Mouse (Mus musculus): Measurements from ENCODE around the gene Bbox1. TPM values are rescaled to one million over a fixed set of nuclear protein-coding genes. Genes with fewer than 3 reads are reported as not detected.

Bbox1 gene
- polyA plus RNA-seq, 1 experiment from 2014 or later: 0.46 TPM

DNA sequence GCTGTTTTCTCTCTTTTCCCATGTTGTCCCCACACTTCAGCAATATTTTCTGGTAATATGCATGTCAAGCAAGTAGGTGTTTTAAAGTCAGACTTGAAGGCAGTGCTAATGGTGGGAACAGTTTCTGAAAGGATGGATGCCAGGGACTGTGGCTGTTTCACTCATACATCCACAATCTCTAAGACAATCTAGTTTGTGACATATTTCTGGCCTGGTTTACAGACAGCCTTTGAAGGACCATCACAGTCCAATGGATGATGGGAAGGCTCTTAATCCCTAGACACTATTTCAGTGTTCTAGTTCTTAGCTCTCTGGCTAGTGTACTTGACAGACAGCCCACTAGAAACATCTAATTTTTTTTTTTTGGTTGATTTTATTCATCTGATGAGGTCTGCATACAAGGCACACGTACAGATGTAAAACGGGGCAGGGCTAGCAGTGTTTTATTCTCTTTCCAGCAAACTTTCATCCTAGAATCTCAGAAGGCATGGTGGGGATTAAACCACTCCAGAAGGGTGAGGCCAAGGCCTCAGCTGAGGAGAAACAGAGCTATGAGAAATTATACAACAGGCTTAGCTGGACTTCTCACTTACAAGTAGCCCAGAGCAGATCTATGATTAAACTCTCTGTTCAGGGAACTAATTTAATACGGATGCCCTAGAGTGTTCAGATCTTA is 28.4 kb downstream of the Bbox1 start:
- Histone ChIP-seq H3K4me1 (ENCODE audit: control insufficient read depth, insufficient read depth, low read length) (no peaks in the 10 kb centered on the region; the same call in none of the 2 replicates), H3K4me2 (ENCODE audit: low read depth, low read length) (no peak overlapping the region), H3K9ac (ENCODE audit: low read length) (no peak overlapping the region), H3K9me3 (replicated peaks; ENCODE audit: control insufficient read depth, low read length) (no peaks in the 10 kb centered on the region), H3K27ac (ENCODE audit: low read length) (peak overlapping the region; percentile 71), H3K4me3 (replicated peaks; ENCODE audit: low read length) (no peak overlapping the region), H3K36me3 (ENCODE audit: control insufficient read depth, insufficient read depth, low read length) (no peaks in the 10 kb centered on the region), H3K27me3 (ENCODE audit: control insufficient read depth, insufficient read depth, low read length) (no peaks in the 10 kb centered on the region)
- peak; percentile 75 for ATAC-seq (ENCODE audit: insufficient read depth, low FRiP score)
- WGBS: 51% methylated on average over 3 of the region's 3 CpGs

DNA sequence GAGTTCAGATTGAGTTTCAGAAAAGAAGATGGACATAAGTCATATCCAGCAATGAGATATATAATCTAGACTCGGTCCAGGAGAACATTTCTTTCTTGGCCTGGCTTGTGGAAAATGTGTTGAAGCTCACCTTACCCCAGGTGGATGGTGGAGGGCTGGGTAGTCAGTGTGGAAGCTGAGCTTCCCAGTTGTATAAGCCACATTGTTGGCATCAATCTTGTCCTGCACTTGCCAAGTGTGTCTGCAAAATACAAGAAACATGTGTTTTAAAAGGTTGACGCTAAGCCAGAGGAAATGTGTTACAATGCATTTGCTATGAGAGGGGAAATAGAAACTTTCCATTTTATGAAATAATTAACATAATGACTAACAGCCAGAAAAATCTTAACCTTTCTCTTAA is 38.9 kb downstream of the Bbox1 start:
- Histone ChIP-seq H3K9ac (ENCODE audit: low read length) (no peak overlapping the region), H3K4me2 (ENCODE audit: low read depth, low read length) (no peak overlapping the region), H3K4me1 (ENCODE audit: control insufficient read depth, insufficient read depth, low read length) (no peaks in the 10 kb centered on the region), H3K27me3 (ENCODE audit: control insufficient read depth, insufficient read depth, low read length) (no peaks in the 10 kb centered on the region), H3K4me3 (replicated peaks; ENCODE audit: low read length) (no peak overlapping the region), H3K27ac (ENCODE audit: low read length) (no peak overlapping the region), H3K36me3 (ENCODE audit: control insufficient read depth, insufficient read depth, low read length) (no peaks in the 10 kb centered on the region), H3K9me3 (replicated peaks; ENCODE audit: control insufficient read depth, low read length) (no peaks in the 10 kb centered on the region)
- ATAC-seq (ENCODE audit: insufficient read depth, low FRiP score): no peak
- WGBS: 49% methylated on average over 2 of the region's 2 CpGs

- WGBS: 39% methylated on average over 2 of the region's 2 CpGs
- Histone ChIP-seq H3K27me3 (ENCODE audit: control insufficient read depth, insufficient read depth, low read length) (no peaks in the 10 kb centered on the region), H3K4me2 (ENCODE audit: low read depth, low read length) (no peak overlapping the region), H3K4me3 (replicated peaks; ENCODE audit: low read length) (no peak overlapping the region), H3K9ac (ENCODE audit: low read length) (no peak overlapping the region), H3K4me1 (ENCODE audit: control insufficient read depth, insufficient read depth, low read length) (no peaks in the 10 kb centered on the region), H3K9me3 (replicated peaks; ENCODE audit: control insufficient read depth, low read length) (no peaks in the 10 kb centered on the region), H3K27ac (ENCODE audit: low read length) (peak overlapping the region; percentile 70; the same call in 1 of the 2 replicates), H3K36me3 (ENCODE audit: control insufficient read depth, insufficient read depth, low read length) (no peaks in the 10 kb centered on the region)
- peak; percentile 76; the same call in 1 of the 2 replicates for ATAC-seq (ENCODE audit: insufficient read depth, low FRiP score)
Measured at GRCm38 (mm10) chr2:110274160-110274559, 40.2 kb downstream of the Bbox1 start.

GRCm38 (mm10) chr2:110269281-110269680 is 45.1 kb downstream of the Bbox1 start:
- H3K27me3 ChIP-seq (ENCODE audit: control insufficient read depth, insufficient read depth, low read length): no peaks in the 10 kb centered on the region
- H3K36me3 ChIP-seq (ENCODE audit: control insufficient read depth, insufficient read depth, low read length): no peaks in the 10 kb centered on the region
- no peaks in the 10 kb centered on the region for H3K4me1 ChIP-seq (ENCODE audit: control insufficient read depth, insufficient read depth, low read length)
- no peak overlapping the region for H3K9ac ChIP-seq (ENCODE audit: low read length)
- WGBS: 48% methylated on average over 3 of the region's 3 CpGs
- no peak overlapping the region for H3K27ac ChIP-seq (ENCODE audit: low read length)
- no peak overlapping the region for H3K4me3 ChIP-seq (replicated peaks; ENCODE audit: low read length)
- H3K4me2 ChIP-seq (ENCODE audit: low read depth, low read length): no peak overlapping the region
- ATAC-seq (ENCODE audit: insufficient read depth, low FRiP score): no peak
- H3K9me3 ChIP-seq (replicated peaks; ENCODE audit: control insufficient read depth, low read length): no peaks in the 10 kb centered on the region

DNA sequence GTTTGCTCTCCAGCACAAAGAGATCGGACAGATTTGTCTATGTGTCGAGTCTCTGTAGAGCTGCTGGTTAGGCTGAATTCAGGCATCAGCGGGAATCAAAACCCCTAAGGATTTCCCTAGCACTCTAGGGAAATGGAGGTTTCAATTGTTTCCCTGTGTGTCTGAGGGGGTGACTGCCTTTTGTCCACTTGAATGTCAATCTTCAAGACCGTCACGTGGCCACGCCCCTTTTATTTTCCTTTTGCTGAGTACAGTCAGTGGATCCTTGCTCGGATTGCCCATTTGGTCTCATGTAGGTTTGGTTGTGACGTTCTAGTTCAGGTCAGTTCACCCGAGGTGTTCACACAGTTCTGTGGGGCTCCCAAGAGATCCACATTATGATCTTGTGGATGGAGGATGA is 82.1 kb downstream of the Bbox1 start:
- H3K27ac ChIP-seq (ENCODE audit: low read length): no peak overlapping the region
- no peak overlapping the region for H3K9ac ChIP-seq (ENCODE audit: low read length)
- peaks cover 7% of the 10 kb centered on the region; the same call in 1 of the 2 replicates for H3K4me1 ChIP-seq (ENCODE audit: control insufficient read depth, insufficient read depth, low read length)
- 76% methylated on average over 9 of the region's 9 CpGs for WGBS
- ATAC-seq (ENCODE audit: insufficient read depth, low FRiP score): no peak
- no peaks in the 10 kb centered on the region for H3K27me3 ChIP-seq (ENCODE audit: control insufficient read depth, insufficient read depth, low read length)
- H3K4me2 ChIP-seq (ENCODE audit: low read depth, low read length): no peak overlapping the region
- no peaks in the 10 kb centered on the region for H3K9me3 ChIP-seq (replicated peaks; ENCODE audit: control insufficient read depth, low read length)
- H3K36me3 ChIP-seq (ENCODE audit: control insufficient read depth, insufficient read depth, low read length): no peaks in the 10 kb centered on the region
- H3K4me3 ChIP-seq (replicated peaks; ENCODE audit: low read length): no peak overlapping the region

- Histone ChIP-seq H3K4me3 (replicated peaks; ENCODE audit: low read length) (no peak overlapping the region), H3K36me3 (ENCODE audit: control insufficient read depth, insufficient read depth, low read length) (no peaks in the 10 kb centered on the region), H3K4me2 (ENCODE audit: low read depth, low read length) (no peak overlapping the region), H3K9me3 (replicated peaks; ENCODE audit: control insufficient read depth, low read length) (no peaks in the 10 kb centered on the region), H3K27ac (ENCODE audit: low read length) (no peak overlapping the region), H3K4me1 (ENCODE audit: control insufficient read depth, insufficient read depth, low read length) (peaks cover 7% of the 10 kb centered on the region; the same call in 1 of the 2 replicates), H3K27me3 (ENCODE audit: control insufficient read depth, insufficient read depth, low read length) (no peaks in the 10 kb centered on the region), H3K9ac (ENCODE audit: low read length) (no peak overlapping the region)
- no peak for ATAC-seq (ENCODE audit: insufficient read depth, low FRiP score)
- 74% methylated on average over 4 of the region's 4 CpGs for WGBS
Measured at GRCm38 (mm10) chr2:110230753-110231152, 83.6 kb downstream of the Bbox1 start.

- H3K27me3 ChIP-seq (ENCODE audit: control insufficient read depth, insufficient read depth, low read length): no peaks in the 10 kb centered on the region
- peak overlapping the region; percentile 43; the same call in 1 of the 2 replicates for H3K4me2 ChIP-seq (ENCODE audit: low read depth, low read length)
- no peak overlapping the region for H3K4me3 ChIP-seq (replicated peaks; ENCODE audit: low read length)
- ATAC-seq (ENCODE audit: insufficient read depth, low FRiP score): peak; percentile 86
- no peaks in the 10 kb centered on the region for H3K9me3 ChIP-seq (replicated peaks; ENCODE audit: control insufficient read depth, low read length)
- H3K4me1 ChIP-seq (ENCODE audit: control insufficient read depth, insufficient read depth, low read length): peaks cover 7% of the 10 kb centered on the region; the same call in 1 of the 2 replicates
- H3K9ac ChIP-seq (ENCODE audit: low read length): peak overlapping the region; percentile 35; the same call in 1 of the 2 replicates
- H3K36me3 ChIP-seq (ENCODE audit: control insufficient read depth, insufficient read depth, low read length): no peaks in the 10 kb centered on the region
- H3K27ac ChIP-seq (ENCODE audit: low read length): no peak overlapping the region
- WGBS: 32% methylated on average over 15 of the region's 15 CpGs
Measured at GRCm38 (mm10) chr2:110229143-110230087, 84.9 kb downstream of the Bbox1 start.

- Histone ChIP-seq H3K9me3 (replicated peaks; ENCODE audit: control insufficient read depth, low read length) (no peaks in the 10 kb centered on the region), H3K4me3 (replicated peaks; ENCODE audit: low read length) (no peak overlapping the region), H3K27ac (ENCODE audit: low read length) (no peak overlapping the region), H3K4me1 (ENCODE audit: control insufficient read depth, insufficient read depth, low read length) (peaks cover 7% of the 10 kb centered on the region; the same call in 1 of the 2 replicates), H3K4me2 (ENCODE audit: low read depth, low read length) (no peak overlapping the region), H3K36me3 (ENCODE audit: control insufficient read depth, insufficient read depth, low read length) (no peaks in the 10 kb centered on the region), H3K9ac (ENCODE audit: low read length) (no peak overlapping the region), H3K27me3 (ENCODE audit: control insufficient read depth, insufficient read depth, low read length) (no peaks in the 10 kb centered on the region)
- 35% methylated on average over 4 of the region's 4 CpGs for WGBS
- ATAC-seq (ENCODE audit: insufficient read depth, low FRiP score): no peak
Measured at GRCm38 (mm10) chr2:110226421-110226820, 87.9 kb downstream of the Bbox1 start.

DNA sequence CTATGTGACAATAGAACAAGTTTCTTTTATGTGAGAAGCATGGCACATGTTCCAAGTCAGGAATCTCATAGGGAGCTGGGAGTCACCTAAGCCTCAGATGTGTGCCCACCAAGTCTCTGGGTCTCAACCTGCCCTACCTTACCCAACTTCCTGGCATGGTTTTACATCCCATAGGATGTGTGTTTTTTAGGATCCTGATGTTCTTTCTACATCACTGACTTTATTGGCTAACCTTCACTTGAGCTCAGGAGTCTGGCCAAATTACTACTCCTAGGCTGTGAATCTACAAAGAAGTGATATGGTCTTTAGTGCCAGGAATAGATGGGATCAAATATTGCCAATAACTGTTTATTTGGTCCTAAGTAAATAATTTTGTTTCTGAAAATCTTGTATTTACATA is 88.4 kb downstream of the Bbox1 start:
- H3K27me3 ChIP-seq (ENCODE audit: control insufficient read depth, insufficient read depth, low read length): no peaks in the 10 kb centered on the region
- H3K4me1 ChIP-seq (ENCODE audit: control insufficient read depth, insufficient read depth, low read length): peaks cover 7% of the 10 kb centered on the region; the same call in 1 of the 2 replicates
- no peaks in the 10 kb centered on the region for H3K36me3 ChIP-seq (ENCODE audit: control insufficient read depth, insufficient read depth, low read length)
- ATAC-seq (ENCODE audit: insufficient read depth, low FRiP score): no peak
- no peak overlapping the region for H3K4me3 ChIP-seq (replicated peaks; ENCODE audit: low read length)
- H3K27ac ChIP-seq (ENCODE audit: low read length): no peak overlapping the region
- no peak overlapping the region for H3K4me2 ChIP-seq (ENCODE audit: low read depth, low read length)
- H3K9ac ChIP-seq (ENCODE audit: low read length): no peak overlapping the region
- no peaks in the 10 kb centered on the region for H3K9me3 ChIP-seq (replicated peaks; ENCODE audit: control insufficient read depth, low read length)

Data from stomach, embryonic 16.5 days (tissue).